Mouse (Mus musculus) right cerebral cortex, postnatal 36 days (tissue): ENCODE results near the gene Cdk5rap2.
A peak's percentile ranks its signal among the peaks of the same experiment; 100 is the strongest.

ENCODE experiments used
- DNase-seq, 2 experiments: peaks; one replicate each; pipeline ENCODE4 v3.0.0; 2022; ENCODE audit warnings: low spot score in 2 of 2, mixed read lengths in 1 of 2

The Cdk5rap2 gene

DNA sequence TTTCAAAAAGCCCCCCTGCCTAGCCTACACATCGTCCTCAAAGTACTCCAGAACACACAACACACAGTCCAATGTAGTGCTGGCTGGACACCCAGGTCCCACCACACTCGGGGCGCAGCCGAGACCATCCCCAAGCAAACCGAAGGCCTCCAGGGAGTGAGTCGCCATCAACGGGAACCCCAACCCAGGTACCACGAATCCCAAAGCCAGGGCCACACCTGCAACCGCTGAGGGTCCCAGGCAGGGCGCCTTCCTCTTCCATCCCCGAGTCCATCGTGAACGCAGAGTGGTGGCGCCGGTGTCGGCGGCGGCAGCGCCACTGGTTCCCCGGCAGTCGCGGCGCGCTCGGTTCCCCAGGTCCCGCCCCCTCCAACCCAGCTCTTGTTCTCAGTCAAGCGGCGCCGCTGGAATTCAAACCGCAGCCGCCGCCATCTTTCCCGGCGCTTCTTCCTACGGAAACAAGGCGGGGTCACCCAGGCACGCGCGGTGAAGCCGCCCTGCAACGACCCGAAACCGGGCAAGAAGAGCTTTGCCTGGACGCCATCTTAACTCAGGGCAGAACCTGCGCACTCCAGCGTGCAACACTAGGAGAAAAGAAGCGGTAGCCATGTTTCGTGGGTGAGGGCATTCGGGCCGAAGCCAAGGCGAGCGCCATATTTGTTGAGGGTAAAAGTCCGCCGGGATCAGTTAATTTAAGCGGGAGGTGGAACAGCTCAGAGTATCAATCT is at the start of gene Cdk5rap2:
Gene Cdk5rap2, minus strand, starts transcription at position 450 of the 728 bp plus-strand sequence.
- DNase-seq: peak; percentile 95 to 97

DNA sequence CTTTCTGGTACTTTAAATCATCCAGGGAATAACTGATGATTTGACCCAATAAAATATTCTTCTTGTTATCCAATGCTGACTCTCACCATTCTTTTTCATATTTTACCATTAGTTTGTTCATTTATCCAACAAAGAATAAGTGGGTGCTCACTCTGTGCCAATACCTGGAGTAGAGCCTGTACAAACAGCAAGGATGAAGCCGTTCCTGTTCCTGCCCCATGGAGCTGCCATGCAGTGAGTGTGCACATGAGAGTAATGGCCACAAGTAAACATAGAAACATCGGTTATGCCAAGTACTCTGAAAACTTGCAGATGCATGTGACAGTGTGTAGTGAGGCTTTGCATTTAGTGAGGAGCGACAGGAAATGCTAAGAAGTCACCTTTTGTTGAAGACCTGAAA is 41.9 kb upstream of the Cdk5rap2 start:
- no peak for DNase-seq

- DNase-seq: peak in 1 of 2 experiments; percentile 18
Measured at GRCm38 (mm10) chr4:70451750-70452149, 41.5 kb upstream of the Cdk5rap2 start.

- DNase-seq: no peak
Measured at GRCm38 (mm10) chr4:70449668-70450067, 39.4 kb upstream of the Cdk5rap2 start.

DNA sequence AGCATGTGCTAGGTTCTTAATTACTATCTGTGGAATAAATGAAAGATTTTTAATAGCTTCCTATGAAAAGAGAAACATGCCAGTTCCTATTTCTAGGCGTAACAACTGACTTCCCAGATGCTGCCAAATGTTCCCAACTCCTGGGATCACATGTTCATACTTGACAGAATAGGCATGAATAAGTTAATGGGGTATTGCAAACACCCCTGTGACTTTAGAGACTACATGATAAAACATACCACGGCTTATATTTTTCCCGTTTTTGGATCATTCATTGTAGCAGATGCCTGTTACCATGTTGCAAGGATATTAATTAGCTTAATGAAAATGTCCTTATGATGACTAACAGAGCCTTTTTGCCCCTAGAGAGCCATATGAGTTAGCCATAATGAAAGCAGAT is 36.5 kb upstream of the Cdk5rap2 start:
- DNase-seq: no peak

DNA sequence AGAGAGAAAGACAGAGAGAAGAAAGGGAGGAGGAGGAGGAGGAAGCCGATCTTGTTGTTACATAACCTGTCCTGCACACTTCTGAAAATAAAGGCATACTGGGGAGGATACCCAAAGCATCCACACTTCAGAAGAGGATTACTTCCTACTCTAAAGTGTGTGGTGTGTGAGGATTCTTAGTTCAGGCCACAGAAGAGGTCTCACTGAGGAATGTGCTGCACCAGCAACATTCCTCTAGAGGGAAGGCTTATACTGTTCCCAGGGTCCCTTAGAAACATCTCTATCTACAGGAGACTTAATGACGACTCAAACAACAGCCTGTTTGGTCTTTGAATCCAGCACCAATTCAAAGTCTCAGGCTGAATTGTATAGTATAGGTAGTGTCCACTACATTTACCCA is 10.0 kb upstream of the Cdk5rap2 start:
- no peak for DNase-seq

- DNase-seq: peak in 1 of 2 experiments; percentile 31
Measured at GRCm38 (mm10) chr4:70412126-70412525, 1.9 kb upstream of the Cdk5rap2 start.

GRCm38 (mm10) chr4:70409456-70409855 is 787 bp downstream of the Cdk5rap2 start:
- DNase-seq: no peak

DNA sequence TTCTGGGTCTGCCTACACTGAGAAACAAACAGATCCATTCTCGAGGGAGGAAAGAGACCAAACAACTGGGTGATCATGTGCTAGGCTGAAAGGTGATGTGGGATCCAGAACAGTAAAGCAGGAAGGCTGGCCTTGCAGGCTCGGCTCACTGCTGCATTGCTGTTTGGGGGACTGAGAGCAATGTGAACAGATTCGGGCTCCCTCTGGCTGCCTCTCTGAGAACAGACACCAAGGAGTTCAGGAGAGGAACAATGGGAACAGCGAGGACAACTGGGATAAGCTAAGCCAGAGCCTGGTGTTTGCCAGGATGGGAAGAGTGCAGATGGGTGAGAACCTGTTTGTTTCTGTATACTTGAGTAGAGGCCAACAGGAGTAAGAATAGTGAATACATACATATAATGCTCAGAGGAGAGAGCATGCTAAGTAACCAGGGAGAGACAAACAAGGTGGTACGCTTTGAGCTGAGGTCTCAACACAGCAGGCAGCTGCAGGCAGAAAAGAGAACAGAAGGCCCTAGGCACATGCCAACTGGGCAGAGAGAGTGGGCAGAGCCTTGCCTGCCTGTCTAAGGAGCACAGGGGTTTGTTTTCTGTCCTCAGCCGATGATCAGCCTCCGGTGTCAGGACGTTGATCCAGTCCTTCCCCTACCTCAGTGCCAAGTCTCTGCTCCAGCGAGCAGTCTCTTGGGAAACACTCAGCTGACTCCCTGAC is 8.0 kb downstream of the Cdk5rap2 start:
- peak; percentile 67 to 69 for DNase-seq

DNA sequence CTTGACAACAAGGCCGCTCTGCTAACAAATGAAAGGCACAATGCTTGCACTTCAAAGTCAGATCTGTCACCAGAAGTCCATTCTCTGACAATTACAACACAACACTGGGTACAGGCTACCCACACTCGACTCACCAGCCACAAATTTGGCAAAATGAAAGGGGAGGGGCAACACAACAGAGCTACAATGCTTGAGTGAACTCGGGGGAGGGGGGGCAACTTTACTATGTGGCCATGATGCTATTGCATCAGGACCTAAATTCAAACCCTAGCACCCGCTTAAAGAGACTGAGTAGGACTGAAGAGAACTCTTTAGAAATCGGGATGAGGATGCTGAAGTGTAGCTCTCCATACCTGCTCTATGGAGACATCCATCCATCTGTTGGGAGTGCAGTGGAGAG is 10.8 kb downstream of the Cdk5rap2 start:
- no peak for DNase-seq

GRCm38 (mm10) chr4:70399074-70399473 is 11.2 kb downstream of the Cdk5rap2 start:
- no peak for DNase-seq

GRCm38 (mm10) chr4:70398088-70398487 is 12.2 kb downstream of the Cdk5rap2 start:
- DNase-seq: no peak

DNA sequence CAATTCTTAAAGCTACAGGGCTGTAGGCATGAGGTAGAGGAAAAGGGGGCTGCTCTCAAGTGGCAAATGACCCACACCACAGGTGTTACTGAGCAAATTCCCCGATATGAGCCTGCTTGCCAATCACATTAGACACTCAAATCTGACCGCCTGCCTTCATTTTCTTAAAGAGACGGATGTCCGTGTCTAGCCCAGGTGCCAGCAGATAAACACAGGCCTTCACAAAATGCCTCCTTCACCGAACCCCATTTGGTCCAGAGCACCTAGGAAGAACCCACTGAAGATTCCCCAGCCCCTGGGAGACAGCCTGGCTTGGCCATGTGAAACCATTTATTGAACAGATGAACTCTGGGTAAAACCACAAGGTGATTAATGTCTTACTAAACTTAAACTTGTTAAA is 13.5 kb downstream of the Cdk5rap2 start:
- no peak for DNase-seq

DNA sequence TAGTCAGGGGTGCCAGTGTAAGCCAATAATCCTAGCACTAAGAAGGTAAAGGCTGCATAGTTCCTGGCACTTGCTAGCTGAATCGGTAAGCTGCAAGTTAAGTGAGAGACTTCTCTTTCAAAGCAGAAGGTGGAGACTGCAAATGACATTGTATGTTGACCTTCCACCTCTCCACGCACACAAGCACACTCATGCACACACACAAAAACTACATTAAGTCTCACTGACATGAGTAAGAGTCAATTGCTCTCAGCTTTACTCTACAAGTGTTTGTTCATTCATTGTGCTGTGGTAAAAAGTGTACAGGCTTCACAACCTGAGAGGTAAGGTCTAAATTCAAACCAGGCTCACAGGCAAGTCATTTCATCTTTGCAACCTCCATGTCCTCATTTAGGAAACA is 15.5 kb downstream of the Cdk5rap2 start:
- no peak for DNase-seq

DNA sequence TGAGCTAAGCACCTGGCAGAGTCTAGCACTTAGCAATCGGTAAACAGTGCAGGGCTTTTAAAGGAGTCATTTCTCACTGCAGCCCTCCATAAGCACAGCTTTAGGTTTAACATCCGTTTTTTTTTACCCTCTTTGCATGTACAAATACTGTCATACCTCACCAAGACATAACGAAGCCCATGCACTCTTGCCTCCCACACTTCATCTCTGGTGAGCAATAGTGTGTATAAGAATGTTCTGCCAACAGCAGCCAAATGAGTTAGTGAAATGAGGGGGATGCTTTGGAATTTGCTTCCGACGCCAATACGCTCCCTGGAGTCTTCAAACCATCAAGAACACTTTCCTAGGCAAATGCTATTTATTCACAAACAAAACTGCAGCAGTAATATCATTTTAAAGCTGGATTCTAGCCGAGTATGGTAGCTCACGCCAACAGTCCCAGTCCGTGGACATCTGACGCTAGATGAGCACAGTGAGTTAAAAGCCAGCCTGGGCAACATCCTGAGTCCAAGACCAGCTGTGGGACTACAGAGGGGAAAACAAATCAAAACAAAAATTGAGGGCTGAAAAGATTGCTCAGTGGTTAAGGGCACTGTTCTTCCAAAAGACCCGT is 18.4 kb downstream of the Cdk5rap2 start:
- no peak for DNase-seq

- DNase-seq: no peak
Measured at GRCm38 (mm10) chr4:70391073-70391472, 19.2 kb downstream of the Cdk5rap2 start.

- no peak for DNase-seq
Measured at GRCm38 (mm10) chr4:70386206-70386605, 24.0 kb downstream of the Cdk5rap2 start.

DNA sequence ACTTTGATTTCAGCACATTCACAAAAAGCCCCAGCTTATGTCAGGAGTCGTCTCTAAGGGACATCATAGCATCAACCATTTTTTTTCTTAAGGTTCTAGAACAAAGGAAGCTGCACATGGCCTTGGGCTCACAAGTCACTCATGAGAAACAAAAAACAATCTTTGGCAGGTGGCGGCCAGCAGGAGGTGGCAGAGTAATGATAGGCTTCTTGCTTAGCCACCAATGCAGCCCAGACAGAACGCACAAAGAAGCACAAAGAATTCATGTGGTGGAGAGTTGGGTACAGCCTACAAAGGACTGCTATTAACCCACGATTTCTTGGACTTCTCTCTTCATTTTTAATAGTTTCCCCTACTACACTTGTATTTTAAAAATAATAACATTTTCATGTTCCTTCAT is 32.9 kb downstream of the Cdk5rap2 start:
- DNase-seq: no peak

GRCm38 (mm10) chr4:70365061-70365858 is 45.0 kb downstream of the Cdk5rap2 start:
- no peak for DNase-seq

DNA sequence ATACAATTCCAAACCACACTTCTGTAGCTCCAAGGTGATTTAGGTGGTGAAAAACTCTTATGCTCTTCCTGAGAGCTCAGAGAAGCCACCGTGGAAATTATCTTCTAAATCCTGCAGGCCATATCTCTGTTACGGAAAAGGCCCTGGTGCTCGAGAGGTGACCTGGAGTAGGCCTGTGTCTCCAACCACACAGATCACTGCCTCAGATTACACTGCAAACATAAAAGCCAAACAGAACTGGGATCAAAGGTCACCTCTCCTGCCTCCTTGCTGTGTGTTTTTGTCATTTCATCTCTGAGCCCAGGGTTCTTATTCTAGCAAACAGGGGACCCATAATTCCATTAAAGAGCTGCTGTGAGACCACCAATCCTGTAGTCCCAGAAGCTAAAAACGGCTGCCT is 48.9 kb downstream of the Cdk5rap2 start:
- DNase-seq: no peak

GRCm38 (mm10) chr4:70355659-70356350 is 54.4 kb downstream of the Cdk5rap2 start:
- DNase-seq: peak; percentile 38 to 55
